Mouse (Mus musculus): Measurements from ENCODE around the gene Ctnna3. TPM values are rescaled to one million over a fixed set of nuclear protein-coding genes. Genes with fewer than 3 reads are reported as not detected.

Ctnna3 gene
- polyA plus RNA-seq, 1 experiment from 2014 or later, result not detected

GRCm38 (mm10) chr10:63950867-63951266, 521.0 kb downstream of the Ctnna3 start:
- H3K27me3 ChIP-seq, result no peaks in the 10 kb centered on the region
- ChIA-PET CTCF (no interaction called here), POLR2A (no interaction called here)
- in situ Hi-C loops (cut with MboI; ENCODE audit: low pct_unique_long_range_greater_than_20kb), result no loop called here
- DNase-seq (ENCODE audit: low read depth, low spot score) (no peak), ATAC-seq (no peak)
- no peak for TF ChIP-seq CTCF (IDR thresholded peaks at IDR 0.05)

- ChIA-PET CTCF (interaction anchor here (1.3 kb wide), 1 partner anchor 10 kb away, joined by 4 read pairs; no protein-coding TSS in a partner anchor), POLR2A (no interaction called here)
- no peak for ATAC-seq
These were observed 521.6 kb downstream of the Ctnna3 start for GRCm38 (mm10) chr10:63951481-63951880.

DNA sequence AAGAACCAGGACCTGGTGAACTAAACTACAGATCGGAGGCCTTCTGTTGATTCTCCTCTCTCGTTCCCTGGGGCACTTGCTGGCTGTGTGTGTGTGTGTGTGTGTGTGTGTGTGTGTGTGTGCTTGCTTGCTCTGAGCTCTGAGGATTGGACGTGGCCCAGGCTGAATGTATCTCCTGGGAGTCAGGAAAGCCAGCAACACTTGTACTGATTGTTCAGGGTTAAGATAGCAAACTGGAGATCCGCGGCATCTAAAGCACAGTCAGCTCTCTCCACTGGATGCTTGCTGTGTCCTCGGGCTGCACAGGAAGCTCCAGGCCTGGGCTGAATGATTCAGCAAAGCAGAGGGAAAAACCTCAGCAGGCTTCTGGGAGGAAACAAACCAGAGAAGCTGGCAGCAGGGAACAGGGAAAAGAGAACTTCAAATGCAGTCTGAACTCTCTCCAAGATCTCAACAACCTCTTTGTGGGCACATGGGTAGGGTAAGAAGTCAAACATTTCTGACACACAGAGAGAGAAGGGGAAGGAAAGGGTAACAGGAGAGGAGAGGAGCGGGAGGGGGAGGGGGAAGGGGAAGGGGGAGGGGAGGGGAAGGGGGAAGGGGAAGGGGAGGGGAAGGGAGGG, 524.5 kb downstream of the Ctnna3 start:
- no peak for TF ChIP-seq CTCF (IDR thresholded peaks at IDR 0.05)
- CTCF ChIA-PET, result no interaction called here
- in situ Hi-C loops (cut with MboI; ENCODE audit: low pct_unique_long_range_greater_than_20kb), result no loop called here
- DNase-seq (ENCODE audit: low read depth, low spot score), result no peak
- ATAC-seq, result peak; percentile 60
- no peaks in the 10 kb centered on the region for H3K27me3 ChIP-seq
- POLR2A ChIA-PET, result no interaction called here

More at GRCm38 (mm10) chr10:63951481-63951880, 521.6 kb downstream of the Ctnna3 start:
- H3K27me3 ChIP-seq, result no peaks in the 10 kb centered on the region
- in situ Hi-C loops (cut with MboI; ENCODE audit: low pct_unique_long_range_greater_than_20kb), result no loop called here
- TF ChIP-seq CTCF (IDR thresholded peaks at IDR 0.05), result no peak
- DNase-seq (ENCODE audit: low read depth, low spot score), result no peak

GRCm38 (mm10) chr10:63972300-63972699, 542.4 kb downstream of the Ctnna3 start:
- H3K27me3 ChIP-seq, result no peaks in the 10 kb centered on the region
- POLR2A ChIA-PET, result no interaction called here
- CTCF ChIA-PET, result no interaction called here
- TF ChIP-seq CTCF (IDR thresholded peaks at IDR 0.05), result no peak
- in situ Hi-C loops (cut with MboI; ENCODE audit: low pct_unique_long_range_greater_than_20kb), result no loop called here
- no peak for DNase-seq (ENCODE audit: low read depth, low spot score)
- ATAC-seq, result no peak

DNA sequence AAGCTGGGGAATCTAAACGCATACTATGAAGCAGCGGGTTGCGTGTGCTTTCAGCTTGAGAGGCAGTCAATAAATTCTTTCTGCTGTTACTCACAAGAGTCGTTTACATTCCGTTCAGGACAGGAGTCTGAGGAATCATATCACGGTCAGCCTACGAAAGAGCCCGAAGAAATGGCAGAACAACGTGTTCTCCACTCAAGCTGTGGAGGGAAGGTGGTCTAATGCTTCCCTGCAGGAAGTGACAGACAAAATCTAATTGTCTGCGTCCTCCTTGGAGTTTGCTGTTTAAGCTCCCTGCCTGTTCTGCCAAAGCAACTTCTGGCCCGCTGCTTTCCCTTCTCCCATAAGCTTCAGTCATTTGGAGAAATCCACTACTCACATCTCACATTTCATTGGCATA, 548.2 kb downstream of the Ctnna3 start:
- in situ Hi-C loops (cut with MboI; ENCODE audit: low pct_unique_long_range_greater_than_20kb), result no loop called here
- no peaks in the 10 kb centered on the region for H3K27me3 ChIP-seq
- ChIA-PET CTCF (interaction anchor here (2.1 kb wide), 1 partner anchor 17 kb away, joined by 4 read pairs; no protein-coding TSS in a partner anchor), POLR2A (interaction anchor here (1.1 kb wide), 1 partner anchor 87 kb away, joined by 3 read pairs; no protein-coding TSS in a partner anchor)
- DNase-seq (ENCODE audit: low read depth, low spot score), result no peak
- ATAC-seq, result peak; percentile 82
- no peak for TF ChIP-seq CTCF (IDR thresholded peaks at IDR 0.05)

GRCm38 (mm10) chr10:63978535-63978934, 548.6 kb downstream of the Ctnna3 start:
- ATAC-seq, result peak; percentile 44
- CTCF ChIA-PET, result interaction anchor here (2.1 kb wide), 1 partner anchor 16 kb away, joined by 4 read pairs; no protein-coding TSS in a partner anchor
- no peak for TF ChIP-seq CTCF (IDR thresholded peaks at IDR 0.05)

GRCm38 (mm10) chr10:63978969-63979368, 549.1 kb downstream of the Ctnna3 start:
- in situ Hi-C loops (cut with MboI; ENCODE audit: low pct_unique_long_range_greater_than_20kb), result no loop called here
- no peak for TF ChIP-seq CTCF (IDR thresholded peaks at IDR 0.05)
- H3K27me3 ChIP-seq, result no peaks in the 10 kb centered on the region
- ATAC-seq (no peak), DNase-seq (ENCODE audit: low read depth, low spot score) (no peak)
- ChIA-PET CTCF (interaction anchor here (2.1 kb wide), 1 partner anchor 16 kb away, joined by 4 read pairs; no protein-coding TSS in a partner anchor), POLR2A (interaction anchor here (1.1 kb wide), 1 partner anchor 88 kb away, joined by 3 read pairs; no protein-coding TSS in a partner anchor)

More at GRCm38 (mm10) chr10:63978535-63978934, 548.6 kb downstream of the Ctnna3 start:
- no peak for DNase-seq (ENCODE audit: low read depth, low spot score)
- in situ Hi-C loops (cut with MboI; ENCODE audit: low pct_unique_long_range_greater_than_20kb), result no loop called here
- no peaks in the 10 kb centered on the region for H3K27me3 ChIP-seq
- POLR2A ChIA-PET, result interaction anchor here (1.1 kb wide), 1 partner anchor 87 kb away, joined by 3 read pairs; no protein-coding TSS in a partner anchor

DNA sequence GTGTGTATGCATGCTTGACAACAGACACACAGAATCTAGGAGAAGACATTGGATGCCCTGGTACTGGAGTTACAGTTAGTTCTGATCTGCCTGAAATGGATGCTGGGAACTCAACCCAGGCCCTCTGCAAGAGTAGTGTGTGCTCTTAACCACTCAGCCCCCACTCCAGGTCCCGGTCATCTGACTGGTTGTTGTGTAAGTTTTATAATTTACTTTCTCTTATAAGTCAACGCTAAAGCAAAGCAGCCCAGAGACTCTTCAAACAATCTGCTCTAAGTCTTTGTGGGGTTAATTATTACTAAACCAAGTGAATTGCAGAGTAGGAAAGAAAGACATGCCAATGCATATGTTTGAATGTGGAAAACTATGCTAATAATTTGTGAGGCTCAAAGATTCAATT, 549.5 kb downstream of the Ctnna3 start:
- in situ Hi-C loops (cut with MboI; ENCODE audit: low pct_unique_long_range_greater_than_20kb), result no loop called here
- CTCF ChIA-PET, result interaction anchor here (2.1 kb wide), 1 partner anchor 15 kb away, joined by 4 read pairs; no protein-coding TSS in a partner anchor
- no peaks in the 10 kb centered on the region for H3K27me3 ChIP-seq
- no peak for DNase-seq (ENCODE audit: low read depth, low spot score)
- ATAC-seq, result no peak
- POLR2A ChIA-PET, result no interaction called here
- TF ChIP-seq CTCF (IDR thresholded peaks at IDR 0.05), result no peak

DNA sequence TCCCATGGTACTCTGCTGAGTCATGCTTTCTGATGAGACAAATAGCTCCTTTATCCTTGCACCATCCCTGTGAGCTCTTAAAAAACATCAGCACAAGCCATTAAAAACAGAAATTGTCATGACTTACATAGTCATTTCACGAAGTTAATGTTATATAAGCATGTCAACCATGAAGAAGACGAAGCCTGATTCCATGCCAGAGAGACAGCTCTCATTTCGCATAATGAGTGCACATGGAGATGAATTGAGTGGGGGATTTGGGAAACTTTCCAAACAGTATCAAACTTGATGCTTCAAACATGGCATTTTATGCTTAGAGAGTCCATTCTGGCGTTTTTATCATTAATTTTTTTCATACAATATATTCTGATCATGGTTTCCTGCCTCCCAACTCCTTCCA, 555.7 kb downstream of the Ctnna3 start:
- POLR2A ChIA-PET, result no interaction called here
- no peaks in the 10 kb centered on the region for H3K27me3 ChIP-seq
- no peak for TF ChIP-seq CTCF (IDR thresholded peaks at IDR 0.05)
- no peak for DNase-seq (ENCODE audit: low read depth, low spot score)
- CTCF ChIA-PET, result no interaction called here
- no peak for ATAC-seq
- in situ Hi-C loops (cut with MboI; ENCODE audit: low pct_unique_long_range_greater_than_20kb), result no loop called here

DNA sequence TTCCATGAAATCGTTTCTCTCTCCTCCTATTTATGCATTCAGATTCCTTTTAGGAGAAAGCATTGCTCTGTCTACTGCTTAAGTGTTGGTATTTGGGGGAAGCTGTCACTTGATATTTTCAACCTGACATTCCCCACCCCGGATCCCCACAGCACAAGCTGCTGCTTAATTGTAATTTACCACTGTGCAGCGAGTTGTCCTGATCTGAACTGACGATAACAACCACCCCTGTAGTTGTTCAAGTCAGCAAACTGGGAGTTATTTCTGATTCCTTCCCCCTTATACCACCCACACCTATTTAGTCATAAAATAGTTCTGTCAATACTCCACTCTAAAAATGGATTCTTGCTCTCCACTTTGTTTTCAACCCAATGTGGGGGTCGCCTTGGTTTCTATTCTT, 564.4 kb downstream of the Ctnna3 start:
- in situ Hi-C loops (cut with MboI; ENCODE audit: low pct_unique_long_range_greater_than_20kb), result no loop called here
- ATAC-seq (no peak), DNase-seq (ENCODE audit: low read depth, low spot score) (no peak)
- POLR2A ChIA-PET, result interaction anchor here (0.5 kb wide), 1 partner anchor 148 kb away, joined by 4 read pairs; no protein-coding TSS in a partner anchor
- no peaks in the 10 kb centered on the region for H3K27me3 ChIP-seq
- no peak for TF ChIP-seq CTCF (IDR thresholded peaks at IDR 0.05)
- CTCF ChIA-PET, result interaction anchor here (1.4 kb wide), 1 partner anchor 15 kb away, joined by 4 read pairs; no protein-coding TSS in a partner anchor

DNA sequence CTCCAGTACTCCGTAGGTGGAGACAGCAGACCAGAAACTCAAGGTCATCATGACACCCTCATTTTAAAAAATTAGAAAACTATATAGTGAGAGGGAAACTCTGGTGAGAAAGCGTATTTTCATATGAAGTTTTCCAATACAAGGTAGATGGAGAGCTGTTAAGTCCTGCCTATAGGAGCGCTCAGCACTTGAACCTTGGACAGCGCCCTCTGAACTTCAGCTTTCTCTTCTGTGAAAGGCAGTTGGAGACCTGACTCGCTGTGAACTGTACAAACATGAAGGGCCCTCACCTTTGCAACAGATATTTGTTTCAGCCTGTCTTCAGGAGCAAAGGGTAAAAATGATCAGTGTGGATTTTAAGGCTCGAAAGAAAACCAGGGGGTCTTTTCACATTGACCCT, 571.6 kb downstream of the Ctnna3 start:
- in situ Hi-C loops (cut with MboI; ENCODE audit: low pct_unique_long_range_greater_than_20kb), result loop anchor here (25.0 kb wide), 1 partner anchor 414 kb away; no protein-coding TSS in a partner anchor
- no peaks in the 10 kb centered on the region for H3K27me3 ChIP-seq
- no peak for DNase-seq (ENCODE audit: low read depth, low spot score)
- CTCF ChIA-PET, result no interaction called here
- POLR2A ChIA-PET, result interaction anchor here (0.5 kb wide), 1 partner anchor 402 kb away, joined by 4 read pairs; no protein-coding TSS in a partner anchor
- no peak for ATAC-seq
- TF ChIP-seq CTCF (IDR thresholded peaks at IDR 0.05), result no peak
